Mouse (Mus musculus) ovary, postnatal 36 days (tissue): Measurements from ENCODE around the gene Slc16a2.

Experiments used
- DNase-seq: peaks from one replicate; pipeline ENCODE4 v3.0.0; 2022; ENCODE audit warnings: low spot score, mixed read lengths

The Slc16a2 gene

GRCm38 (mm10) chrX:103652048-103652447, 169.7 kb downstream of the Slc16a2 start:
- DNase-seq: no peak
